Mouse (Mus musculus) spleen, adult 2 months (tissue): ENCODE data around the gene Coro2b.

Experiments used
- CTCF ChIP-seq: fragments of 200-500 bp; IDR thresholded peaks from 2 replicates; pipeline ENCODE4 v1.5.1; 2011; ENCODE audit warnings: mild to moderate bottlenecking, inconsistent platforms; ENCODE audit not compliant: insufficient read depth, insufficient read length, insufficient replicate concordance; ENCODE audit errors: extremely low read depth
- POLR2A ChIP-seq: fragments of 200-500 bp; IDR thresholded peaks from 2 replicates; pipeline ENCODE4 v1.6.1; 2011; ENCODE audit warnings: low read depth, low read length, inconsistent platforms

DNA sequence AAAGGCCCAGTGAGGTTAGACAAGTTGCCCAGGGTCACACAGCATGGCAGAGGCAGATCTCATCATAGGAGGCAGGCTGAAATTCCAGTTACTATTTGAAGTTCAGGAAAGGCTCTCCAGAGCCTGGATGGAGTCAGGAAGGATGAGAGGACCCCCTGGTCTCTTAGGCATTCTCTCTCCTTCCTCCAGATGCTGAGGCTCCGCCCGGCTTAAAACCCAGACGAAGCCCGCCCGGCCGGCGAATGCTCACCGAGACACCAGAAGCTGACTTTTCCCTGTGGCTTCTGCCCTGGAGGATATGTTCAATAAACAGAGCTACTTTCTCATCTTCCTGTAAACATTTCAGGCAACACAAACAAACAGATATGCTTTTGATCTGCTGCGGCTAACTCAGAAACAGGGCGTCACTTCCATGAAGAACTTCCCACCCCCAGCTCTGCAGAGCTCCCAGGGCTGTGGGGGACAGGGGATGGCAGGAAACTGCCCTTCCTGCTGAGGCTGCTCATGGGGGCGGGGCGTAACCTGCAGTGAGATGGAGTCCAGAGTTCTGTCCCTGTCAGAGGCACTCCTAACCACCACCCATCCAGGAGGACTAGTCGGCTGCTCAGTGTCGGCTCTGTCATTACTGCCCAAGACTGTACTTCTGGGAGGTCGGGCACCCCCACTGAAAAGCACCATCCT lies 13.9 kb downstream of the Coro2b start:
- TF ChIP-seq CTCF (no peak), POLR2A (no peak)
